Mouse (Mus musculus): ENCODE measurements around the gene Ube2e2.
"Not testable (repeated sequence)": the region's sequence is repeated elsewhere in the genome, so short reads cannot be mapped to it uniquely, and the experiment has no call there.

Ube2e2 gene

DNA sequence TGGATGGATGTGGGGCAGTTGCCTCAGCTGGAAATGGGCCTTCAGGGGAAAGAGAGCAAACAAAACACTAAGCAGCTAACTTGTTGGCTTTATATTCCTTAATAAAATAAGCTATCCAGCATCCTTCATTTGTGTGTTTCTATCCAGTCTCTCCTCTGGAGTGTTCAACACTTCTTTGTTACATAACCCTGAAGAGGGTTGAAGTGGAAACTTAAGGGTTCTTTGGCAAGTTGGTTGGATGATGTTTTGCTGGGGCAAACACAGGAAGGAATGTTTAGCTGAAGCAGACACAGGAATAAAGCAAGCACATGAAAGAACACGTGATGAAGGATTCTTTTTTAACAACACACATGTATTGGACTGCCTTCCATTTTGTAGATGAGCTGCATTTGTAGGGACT is 256.3 kb downstream of the Ube2e2 start:
- no peak for DNase-seq (ENCODE audit: low read depth)

GRCm38 (mm10) chr14:18628170-18628569 is 265.9 kb downstream of the Ube2e2 start:
- no peak for DNase-seq (ENCODE audit: low read depth)

DNA sequence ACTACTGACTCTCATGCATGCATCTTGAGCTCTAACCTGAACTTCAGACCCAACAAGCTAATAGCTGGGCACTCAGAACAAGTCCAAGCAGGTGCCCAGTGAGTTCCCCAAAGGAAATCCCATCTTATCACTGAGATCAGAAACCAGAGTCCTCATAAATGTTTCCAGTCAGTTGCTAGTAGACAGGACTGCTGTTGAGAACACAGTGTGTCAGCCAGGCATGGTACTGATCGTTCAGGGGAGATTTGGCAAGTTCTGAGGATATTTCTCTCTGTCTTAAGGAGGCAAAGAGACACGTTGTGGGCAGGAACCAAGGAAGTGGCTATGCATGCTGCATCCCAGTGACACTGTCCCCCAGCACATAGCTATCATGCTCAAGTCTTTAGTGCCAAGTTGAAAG is 275.5 kb downstream of the Ube2e2 start:
- no peak for DNase-seq (ENCODE audit: low read depth)

DNA sequence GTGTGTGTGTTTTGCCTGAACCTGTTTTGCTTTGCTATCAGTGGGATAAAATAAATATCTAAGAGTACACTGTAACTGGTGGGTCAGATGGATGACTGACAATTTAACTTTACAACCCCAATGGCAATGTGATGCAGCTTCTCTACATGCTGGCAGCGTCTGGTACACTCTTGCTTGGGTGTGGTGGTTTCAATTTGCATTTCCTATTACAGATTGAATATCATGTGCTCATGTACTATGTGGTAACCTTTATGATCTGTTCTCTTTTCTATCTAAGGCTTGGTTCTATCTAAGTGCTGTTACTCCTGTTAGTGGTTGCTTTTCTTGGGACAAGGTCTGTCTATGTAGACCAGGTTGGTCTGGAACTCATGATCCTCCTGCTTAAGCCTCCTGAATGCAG is 292.1 kb downstream of the Ube2e2 start:
- DNase-seq (ENCODE audit: low read depth) = no peak

DNA sequence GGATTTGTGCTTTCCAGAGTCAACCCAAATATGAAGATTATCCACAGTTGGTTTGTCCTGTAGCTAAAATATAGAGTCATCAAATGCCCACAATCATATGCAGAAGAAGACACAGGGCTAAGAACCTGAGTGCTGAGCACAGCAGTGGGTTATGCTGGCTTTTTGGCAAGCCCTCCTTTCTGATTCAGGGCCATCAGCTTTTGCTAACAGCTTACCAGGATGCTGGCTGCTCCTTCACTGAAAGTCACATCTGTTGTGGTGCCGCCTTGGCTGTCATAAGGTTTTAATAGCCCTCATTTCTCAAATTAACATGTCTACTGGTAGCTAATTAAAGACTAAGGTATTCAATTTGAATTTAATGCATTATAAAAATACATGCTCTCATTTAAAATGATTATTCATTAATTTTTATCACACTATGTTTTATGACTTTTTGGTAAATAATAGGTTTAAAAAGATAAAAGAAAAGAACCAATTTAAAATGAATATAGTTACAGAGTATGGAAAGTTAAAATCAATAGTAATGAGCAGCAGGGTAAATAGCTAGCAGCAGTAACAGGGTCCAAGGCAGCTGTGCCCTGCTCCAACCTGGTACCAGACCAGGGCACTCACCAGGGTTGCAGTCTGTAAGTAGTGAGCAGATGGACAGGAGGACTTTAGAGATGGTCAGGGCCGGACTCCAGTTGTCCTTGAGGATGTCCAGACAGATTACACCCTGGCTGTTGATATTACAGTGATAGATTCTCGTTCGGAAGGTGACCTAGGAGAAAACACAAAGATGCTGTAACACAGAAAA is 307.6 kb downstream of the Ube2e2 start:
- DNase-seq (ENCODE audit: low read depth) = no peak

DNA sequence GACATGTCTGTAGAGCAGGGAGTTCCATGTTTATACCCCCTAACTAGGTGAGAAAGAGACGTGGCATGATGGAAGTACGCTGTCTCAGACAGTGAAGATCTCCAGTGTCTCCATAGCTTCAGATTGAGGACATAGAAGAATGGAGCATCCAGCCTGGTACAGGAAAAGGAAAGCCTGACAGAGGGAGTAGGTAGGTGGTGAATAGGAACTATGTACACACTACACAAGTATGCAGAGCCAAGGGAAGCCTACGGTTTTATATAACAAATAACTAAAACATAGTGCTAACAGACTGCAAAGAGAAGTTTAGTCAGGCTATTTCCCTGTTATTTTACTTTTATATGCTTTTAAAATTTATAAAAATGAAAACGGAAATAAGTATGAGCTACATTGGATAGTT is 312.3 kb downstream of the Ube2e2 start:
- DNase-seq (ENCODE audit: low read depth) = no peak

DNA sequence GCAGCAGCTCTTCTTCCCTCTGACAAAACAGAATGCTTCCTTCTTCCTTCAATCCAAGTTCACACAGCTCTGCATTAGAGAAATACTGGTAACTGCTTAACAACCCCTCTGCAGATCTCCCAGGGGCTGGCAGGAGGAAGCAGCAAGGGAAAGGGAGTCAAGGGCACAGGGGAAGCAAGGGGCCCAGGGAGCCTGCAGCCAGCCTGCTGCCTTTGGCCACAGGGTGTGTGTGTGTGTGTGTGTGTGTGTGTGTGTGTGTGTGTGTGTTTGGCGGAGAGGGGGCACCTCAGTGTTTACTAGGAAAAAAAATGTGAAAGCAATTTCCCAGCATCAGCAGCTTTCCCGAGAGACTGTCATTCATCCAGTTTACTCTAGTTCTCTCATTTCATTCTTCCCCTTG is 319.3 kb downstream of the Ube2e2 start:
- DNase-seq (ENCODE audit: low read depth) = no peak

- DNase-seq (ENCODE audit: low read depth) = no peak
These were observed 319.8 kb downstream of the Ube2e2 start for GRCm38 (mm10) chr14:18574130-18574721.

DNA sequence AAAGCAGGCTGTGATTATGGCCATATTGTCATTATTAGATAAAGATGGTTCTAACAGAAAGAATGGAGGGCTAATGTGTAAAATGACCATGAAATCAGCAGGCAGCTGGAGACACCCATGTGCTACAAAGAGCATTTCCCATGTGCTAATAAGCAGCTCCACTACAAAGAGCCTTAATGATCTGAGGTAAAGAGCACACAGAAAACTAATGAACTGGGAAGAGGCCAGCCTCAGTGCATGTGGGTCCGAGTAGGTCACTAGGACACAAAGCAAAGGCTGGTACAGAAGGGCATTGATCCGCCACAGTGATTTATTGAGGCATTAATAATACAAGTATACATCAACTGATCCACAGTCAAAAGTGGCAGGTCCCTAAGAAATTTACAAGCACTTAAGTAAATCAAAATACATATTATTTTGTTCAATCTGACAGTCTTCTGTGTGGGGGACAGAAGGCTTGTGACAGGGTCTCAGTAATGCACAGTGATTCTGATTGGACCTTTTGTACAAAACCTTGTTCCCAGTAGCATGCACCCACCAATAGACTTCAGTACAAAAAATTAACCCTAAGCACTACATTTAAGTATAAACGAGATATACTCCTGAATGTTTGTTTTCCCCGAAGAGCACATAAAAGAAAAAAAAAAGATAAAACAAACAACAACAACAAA is 320.6 kb downstream of the Ube2e2 start:
- no peak for DNase-seq (ENCODE audit: low read depth)

DNA sequence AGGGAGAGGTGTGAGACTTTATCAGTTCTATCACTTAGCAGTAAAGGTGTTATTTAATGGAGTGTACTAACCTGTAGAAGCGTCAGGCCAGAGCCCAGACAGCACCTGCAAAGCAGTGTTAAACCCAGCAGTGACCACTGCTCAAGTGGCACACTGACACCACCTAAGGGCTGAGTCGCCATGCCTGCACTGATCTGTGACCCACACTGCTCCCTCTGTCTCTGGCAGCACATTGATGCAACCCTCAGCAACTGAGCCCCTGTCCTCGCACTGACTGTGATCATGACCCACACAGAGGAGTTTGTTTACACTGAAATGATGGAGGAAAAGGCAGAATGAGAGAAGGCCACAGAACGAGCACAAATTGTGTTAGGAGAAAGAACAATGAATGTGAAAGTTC is 321.2 kb downstream of the Ube2e2 start:
- DNase-seq (ENCODE audit: low read depth) = no peak

- DNase-seq (ENCODE audit: low read depth) = no peak
These were observed 324.5 kb downstream of the Ube2e2 start for GRCm38 (mm10) chr14:18569615-18570014.

DNA sequence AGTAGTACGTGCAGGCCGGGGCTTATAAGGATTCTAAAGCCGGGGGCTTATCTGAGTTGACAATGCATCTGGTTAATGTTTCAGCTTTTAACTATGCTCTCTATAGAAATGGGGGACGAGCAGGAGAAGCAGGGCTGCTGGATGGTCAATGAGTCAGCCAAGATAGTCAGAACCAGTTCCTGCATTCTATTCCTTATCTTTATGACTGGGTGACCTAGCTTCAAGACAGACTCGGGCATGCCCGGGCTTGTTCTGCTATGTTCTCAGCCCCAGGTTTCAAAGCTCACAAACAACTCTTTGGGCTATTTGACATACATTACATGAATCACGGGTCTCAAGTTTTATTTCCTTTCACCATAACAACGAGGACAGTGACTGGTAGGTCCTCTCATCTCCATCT is 329.1 kb downstream of the Ube2e2 start:
- not testable (repeated sequence) for DNase-seq (ENCODE audit: low read depth)

- DNase-seq (ENCODE audit: low read depth) = no peak
These were observed 338.8 kb downstream of the Ube2e2 start for GRCm38 (mm10) chr14:18555287-18555686.

GRCm38 (mm10) chr14:18554627-18554988 is 339.5 kb downstream of the Ube2e2 start:
- no peak for DNase-seq (ENCODE audit: low read depth)

DNA sequence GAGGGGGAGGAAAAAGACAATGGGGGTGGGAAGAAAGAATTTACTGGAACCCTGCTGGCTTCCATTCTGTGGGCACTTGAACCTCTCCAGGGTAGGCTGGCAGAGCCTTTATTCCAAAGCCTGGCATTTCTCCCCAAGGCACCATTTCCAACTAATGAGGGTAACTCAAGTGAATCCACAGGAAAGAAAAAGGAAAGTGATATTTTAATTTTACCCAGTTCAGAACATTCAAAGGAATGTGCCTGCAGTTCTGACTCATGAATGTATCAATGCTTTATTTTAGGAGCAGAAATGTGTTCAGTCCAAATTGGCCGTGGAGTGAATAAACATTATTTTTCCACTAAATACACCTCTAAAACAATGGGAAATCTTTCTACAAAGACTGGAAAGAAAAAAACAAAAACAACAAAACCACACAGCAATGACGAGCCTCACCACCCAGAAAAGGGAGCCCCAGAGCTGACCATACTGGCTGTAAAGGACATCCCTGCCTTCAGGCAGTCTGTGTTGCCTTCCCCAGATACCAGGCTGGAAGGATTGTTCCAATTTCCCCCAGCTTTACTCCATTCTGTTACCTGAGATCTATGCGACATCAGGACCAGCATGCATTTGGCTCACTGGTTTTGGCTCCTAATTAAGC is 340.0 kb downstream of the Ube2e2 start:
- peak; percentile 15 for DNase-seq (ENCODE audit: low read depth)

- DNase-seq (ENCODE audit: low read depth) = no peak
These were observed 346.5 kb downstream of the Ube2e2 start for GRCm38 (mm10) chr14:18547541-18547940.

DNA sequence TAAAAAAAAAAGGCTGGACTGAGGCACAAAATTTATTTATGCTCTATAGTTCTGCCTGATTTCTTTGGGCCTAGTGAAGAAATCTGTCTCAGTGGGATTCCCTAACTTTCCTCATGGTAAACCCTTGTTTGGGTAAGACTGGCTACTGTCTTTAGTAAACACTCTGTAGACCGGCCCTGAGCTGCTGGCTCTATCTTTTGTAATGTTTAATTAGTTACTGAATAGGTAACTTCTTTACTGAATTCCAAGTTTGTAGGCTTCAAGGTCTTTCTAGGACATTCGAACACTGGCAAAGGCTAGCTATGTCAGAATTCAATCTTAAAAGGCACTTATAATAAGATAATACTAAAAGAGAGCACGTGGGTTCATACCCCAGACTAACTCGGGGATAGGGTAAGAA is 355.0 kb downstream of the Ube2e2 start:
- not testable (repeated sequence) for DNase-seq (ENCODE audit: low read depth)

GRCm38 (mm10) chr14:18530899-18531298 is 363.2 kb downstream of the Ube2e2 start:
- no peak for DNase-seq (ENCODE audit: low read depth)

GRCm38 (mm10) chr14:18530496-18530895 is 363.6 kb downstream of the Ube2e2 start:
- DNase-seq (ENCODE audit: low read depth) = no peak

All from fibroblast of lung, adult 2 months (primary cell).